Mouse (Mus musculus) hindbrain, embryonic 14.5 days (tissue): ENCODE results near the gene Stk17b. TPM values are rescaled to one million over a fixed set of nuclear protein-coding genes. Genes with fewer than 3 reads are reported as not detected.
"Not testable (repeated sequence)": the region's sequence is repeated elsewhere in the genome, so short reads cannot be mapped to it uniquely, and the experiment has no call there.

Experiments
- ATAC-seq: fragments of 200-750 bp; cut with Nextera tagmentation; 2 replicates; pipeline ENCODE4 v1.8.0; 2017; ENCODE audit warnings: moderate number of reproducible peaks, mild to moderate bottlenecking, moderate TSS enrichment, moderate library complexity; ENCODE audit not compliant: low FRiP score
- DNase-seq: peaks from one replicate; pipeline ENCODE4 v3.0.0-alpha.2; 2015; ENCODE audit warnings: low spot score
- H3K27ac ChIP-seq: fragments of 300-500 bp; sonication (generic); 2 replicates; pipeline ENCODE4 v1.5.1; 2014; ENCODE audit warnings: mild to moderate bottlenecking, moderate library complexity
- H3K27me3 ChIP-seq: fragments of 300-500 bp; sonication (generic); 2 replicates; pipeline ENCODE4 v1.6.1; 2014; ENCODE audit warnings: mild to moderate bottlenecking, low read length, mixed read lengths; ENCODE audit not compliant: control insufficient read depth, insufficient read depth
- H3K36me3 ChIP-seq: fragments of 300-500 bp; sonication (generic); replicated peaks from 2 replicates; pipeline ENCODE4 v1.6.1; 2014; ENCODE audit not compliant: control insufficient read depth, insufficient read depth
- H3K4me1 ChIP-seq: fragments of 300-500 bp; sonication (generic); replicated peaks from 2 replicates; pipeline ENCODE4 v1.6.1; 2014; ENCODE audit warnings: antibody characterized with exemption, low read length, mixed read lengths; ENCODE audit not compliant: control insufficient read depth, insufficient read depth
- H3K4me2 ChIP-seq: fragments of 300-500 bp; sonication (generic); replicated peaks from 2 replicates; pipeline ENCODE4 v1.6.1; 2014; ENCODE audit warnings: mild to moderate bottlenecking, moderate library complexity
- H3K4me3 ChIP-seq: fragments of 300-500 bp; sonication (generic); replicated peaks from 2 replicates; pipeline ENCODE4 v1.5.1; 2014; ENCODE audit warnings: mild to moderate bottlenecking, low read length
- H3K9ac ChIP-seq: fragments of 300-500 bp; sonication (generic); 2 replicates; pipeline ENCODE4 v1.6.1; 2014
- H3K9me3 ChIP-seq: fragments of 300-500 bp; sonication (generic); 2 replicates; pipeline ENCODE4 v1.6.1; 2016; ENCODE audit warnings: low read length; ENCODE audit not compliant: control insufficient read depth
- WGBS: fragments of 180-500 bp; shearing (Covaris S2); extraction: QIAGEN DNeasy Blood & Tissue Kit; methylation state at CpG from one replicate; pipeline ENCODE4 v1.1.7; 2014; 5-methylcytosine and 5-hydroxymethylcytosine counted together
- polyA plus RNA-seq: library from polyadenylated mRNA; unstranded; fragments of >200 nt; fragmentation: Nextera tagmentation; extraction: Ambion mirVana; gene quantifications from 2 replicates; pipeline ENCODE4 v1.2.1, GENCODE M21; 2014

Stk17b gene
- polyA plus RNA-seq, 1 experiment from 2014 or later, result 5.6 TPM

GRCm38 (mm10) chr1:53772967-53773366 lies 12.1 kb downstream of the Stk17b start:
- ATAC-seq (no peak), DNase-seq (no peak)
- WGBS, result 90% methylated on average over 3 of the region's 3 CpGs
- H3K27ac ChIP-seq, result no peak overlapping the region
- H3K9me3 ChIP-seq, result no peaks in the 10 kb centered on the region
- H3K36me3 ChIP-seq, result no peaks in the 10 kb centered on the region
- no peak overlapping the region for H3K9ac ChIP-seq
- no peak overlapping the region for H3K4me2 ChIP-seq
- no peak overlapping the region for H3K4me3 ChIP-seq
- no peaks in the 10 kb centered on the region for H3K4me1 ChIP-seq
- H3K27me3 ChIP-seq, result no peaks in the 10 kb centered on the region

- 93% methylated on average over 6 of the region's 6 CpGs for WGBS
- H3K27me3 ChIP-seq, result no peaks in the 10 kb centered on the region
- no peak for ATAC-seq
- no peaks in the 10 kb centered on the region for H3K9me3 ChIP-seq
- no peak overlapping the region for H3K4me2 ChIP-seq
- no peaks in the 10 kb centered on the region for H3K36me3 ChIP-seq
- no peak overlapping the region for H3K9ac ChIP-seq
- no peak for DNase-seq
- H3K4me3 ChIP-seq, result no peak overlapping the region
- H3K27ac ChIP-seq, result no peak overlapping the region
- H3K4me1 ChIP-seq, result no peaks in the 10 kb centered on the region
Observed at GRCm38 (mm10) chr1:53771476-53771875, 13.5 kb downstream of the Stk17b start.

- no peak for ATAC-seq
- H3K36me3 ChIP-seq, result no peaks in the 10 kb centered on the region; the same call in 1 of the 2 replicates
- H3K9me3 ChIP-seq, result no peaks in the 10 kb centered on the region
- no peak overlapping the region for H3K9ac ChIP-seq
- H3K4me1 ChIP-seq, result no peaks in the 10 kb centered on the region
- no peak overlapping the region for H3K4me3 ChIP-seq
- H3K27ac ChIP-seq, result no peak overlapping the region
- DNase-seq, result no peak
- H3K4me2 ChIP-seq, result no peak overlapping the region
- WGBS, result 83% methylated on average over 2 of the region's 2 CpGs
- no peaks in the 10 kb centered on the region for H3K27me3 ChIP-seq
Observed at GRCm38 (mm10) chr1:53766112-53766511, 18.9 kb downstream of the Stk17b start.

GRCm38 (mm10) chr1:53757316-53757715 lies 27.7 kb downstream of the Stk17b start:
- 93% methylated on average over 4 of the region's 4 CpGs for WGBS
- H3K9ac ChIP-seq, result no peak overlapping the region
- H3K36me3 ChIP-seq, result no peaks in the 10 kb centered on the region; the same call in 1 of the 2 replicates
- ATAC-seq (no peak), DNase-seq (no peak)
- H3K4me3 ChIP-seq, result no peak overlapping the region
- H3K9me3 ChIP-seq, result no peaks in the 10 kb centered on the region
- no peaks in the 10 kb centered on the region for H3K27me3 ChIP-seq
- no peak overlapping the region for H3K27ac ChIP-seq
- no peak overlapping the region for H3K4me2 ChIP-seq
- H3K4me1 ChIP-seq, result no peaks in the 10 kb centered on the region

- H3K4me1 ChIP-seq, H3K9ac ChIP-seq, DNase-seq, H3K27me3 ChIP-seq, H3K4me2 ChIP-seq, H3K4me3 ChIP-seq, ATAC-seq, H3K9me3 ChIP-seq, H3K36me3 ChIP-seq, H3K27ac ChIP-seq: not testable (repeated sequence)
- WGBS, result 87% methylated on average over 2 of the region's 2 CpGs
Observed at GRCm38 (mm10) chr1:53753501-53753900, 31.5 kb downstream of the Stk17b start.

- Histone ChIP-seq H3K4me1 (no peaks in the 10 kb centered on the region), H3K27me3 (no peaks in the 10 kb centered on the region), H3K9me3 (no peaks in the 10 kb centered on the region), H3K27ac (no peak overlapping the region), H3K9ac (no peak overlapping the region), H3K4me3 (no peak overlapping the region), H3K36me3 (no peaks in the 10 kb centered on the region), H3K4me2 (no peak overlapping the region)
- DNase-seq (no peak), ATAC-seq (no peak)
- 71% methylated on average over 1 of the region's 1 CpGs for WGBS
Observed at GRCm38 (mm10) chr1:53751144-53751543, 33.9 kb downstream of the Stk17b start.

- ATAC-seq, H3K9me3 ChIP-seq, H3K4me1 ChIP-seq, H3K4me2 ChIP-seq, H3K27ac ChIP-seq, H3K27me3 ChIP-seq, H3K36me3 ChIP-seq, H3K9ac ChIP-seq, DNase-seq, H3K4me3 ChIP-seq: not testable (repeated sequence)
- 83% methylated on average over 7 of the region's 7 CpGs for WGBS
Observed at GRCm38 (mm10) chr1:53750697-53751096, 34.3 kb downstream of the Stk17b start.

- not testable (repeated sequence) for H3K4me1 ChIP-seq, H3K4me2 ChIP-seq, H3K4me3 ChIP-seq, H3K36me3 ChIP-seq, H3K9me3 ChIP-seq, H3K9ac ChIP-seq, DNase-seq, H3K27me3 ChIP-seq, ATAC-seq, H3K27ac ChIP-seq
- 47% methylated on average over 1 of the region's 1 CpGs for WGBS
Observed at GRCm38 (mm10) chr1:53749881-53750385, 35.1 kb downstream of the Stk17b start.

- ATAC-seq, result no peak
- no peaks in the 10 kb centered on the region for H3K27me3 ChIP-seq
- no peak overlapping the region for H3K27ac ChIP-seq
- no peaks in the 10 kb centered on the region for H3K9me3 ChIP-seq
- no peak overlapping the region for H3K4me3 ChIP-seq
- no peak overlapping the region for H3K9ac ChIP-seq
- no peaks in the 10 kb centered on the region for H3K36me3 ChIP-seq
- no peak overlapping the region for H3K4me2 ChIP-seq
- H3K4me1 ChIP-seq, result no peaks in the 10 kb centered on the region
- 22% methylated on average over 10 of the region's 11 CpGs for WGBS
- no peak for DNase-seq
Observed at GRCm38 (mm10) chr1:53748571-53748970, 36.5 kb downstream of the Stk17b start.

GRCm38 (mm10) chr1:53746001-53746400 lies 39.0 kb downstream of the Stk17b start:
- no peaks in the 10 kb centered on the region for H3K9me3 ChIP-seq
- DNase-seq (no peak), ATAC-seq (no peak)
- H3K36me3 ChIP-seq, result no peaks in the 10 kb centered on the region
- H3K9ac ChIP-seq, result no peak overlapping the region
- no peak overlapping the region for H3K4me3 ChIP-seq
- no peaks in the 10 kb centered on the region for H3K27me3 ChIP-seq
- 64% methylated on average over 5 of the region's 5 CpGs for WGBS
- no peaks in the 10 kb centered on the region for H3K4me1 ChIP-seq
- no peak overlapping the region for H3K4me2 ChIP-seq
- H3K27ac ChIP-seq, result no peak overlapping the region
